Mouse (Mus musculus): Measurements from ENCODE around the gene Rtp4.

Gene Rtp4

DNA sequence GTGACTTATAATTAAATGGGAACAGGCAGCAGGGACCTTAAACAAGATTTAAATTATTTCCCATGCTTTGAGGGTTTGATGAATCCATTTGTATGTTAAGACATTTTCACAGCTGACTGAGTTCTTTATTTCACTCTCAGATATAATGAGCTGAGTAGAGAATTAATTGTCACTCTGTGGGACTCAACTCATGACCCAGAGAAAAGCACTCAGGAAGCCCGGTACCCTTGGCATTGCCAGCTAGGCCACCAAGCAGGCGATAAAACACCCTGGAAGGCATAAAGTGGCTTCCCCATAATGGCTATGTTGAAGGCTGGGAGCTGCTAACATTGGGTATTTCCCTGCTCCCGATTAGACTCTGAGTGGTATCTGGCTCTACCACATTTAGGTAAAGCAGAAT, 76.6 kb downstream of the Rtp4 start:
- no peak for DNase-seq

GRCm38 (mm10) chr16:23597968-23598367, 77.9 kb downstream of the Rtp4 start:
- DNase-seq: no peak

GRCm38 (mm10) chr16:23606220-23606619, 86.1 kb downstream of the Rtp4 start:
- DNase-seq: no peak

DNA sequence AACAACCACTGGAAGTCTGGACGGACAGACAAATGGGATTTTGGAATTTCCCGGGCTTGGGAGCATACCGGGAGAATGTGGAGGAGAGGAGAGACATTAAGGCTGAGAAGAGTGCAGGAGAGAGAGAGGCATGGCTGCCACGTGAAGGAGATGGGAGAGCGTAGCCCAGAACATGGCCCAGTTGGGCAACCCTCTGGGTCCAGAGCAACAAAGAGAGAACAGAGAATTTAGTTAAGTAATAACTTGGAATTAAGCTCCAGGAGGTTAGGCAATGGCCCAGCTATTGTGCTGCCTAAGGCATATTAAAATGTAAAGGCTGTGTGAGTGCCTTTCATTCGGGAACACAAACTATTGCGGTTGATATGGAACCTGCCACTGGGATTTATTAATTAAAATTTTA, 86.6 kb downstream of the Rtp4 start:
- DNase-seq: no peak

GRCm38 (mm10) chr16:23607911-23608410, 87.9 kb downstream of the Rtp4 start:
- DNase-seq: no peak

DNA sequence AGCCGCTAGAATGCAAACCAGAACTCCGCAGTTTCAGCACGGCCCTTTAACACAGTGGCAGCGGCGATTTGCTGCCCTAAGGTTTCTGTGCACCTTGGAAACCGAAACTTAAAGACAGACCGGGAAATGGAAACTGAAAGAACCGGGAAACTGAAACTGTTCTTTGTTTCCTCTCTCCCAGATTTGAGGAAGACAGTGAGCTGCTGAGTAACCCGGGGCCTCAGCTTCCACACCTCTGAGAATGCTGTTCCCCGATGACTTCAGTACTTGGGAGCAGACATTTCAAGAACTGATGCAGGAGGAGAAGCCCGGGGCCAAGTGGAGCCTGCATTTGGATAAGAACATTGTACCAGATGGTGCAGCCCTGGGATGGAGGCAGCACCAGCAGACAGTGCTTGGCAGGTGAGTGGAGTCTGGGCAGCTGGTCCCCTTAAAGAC, 89.7 kb downstream of the Rtp4 start:
- peak; percentile 20 for DNase-seq

DNA sequence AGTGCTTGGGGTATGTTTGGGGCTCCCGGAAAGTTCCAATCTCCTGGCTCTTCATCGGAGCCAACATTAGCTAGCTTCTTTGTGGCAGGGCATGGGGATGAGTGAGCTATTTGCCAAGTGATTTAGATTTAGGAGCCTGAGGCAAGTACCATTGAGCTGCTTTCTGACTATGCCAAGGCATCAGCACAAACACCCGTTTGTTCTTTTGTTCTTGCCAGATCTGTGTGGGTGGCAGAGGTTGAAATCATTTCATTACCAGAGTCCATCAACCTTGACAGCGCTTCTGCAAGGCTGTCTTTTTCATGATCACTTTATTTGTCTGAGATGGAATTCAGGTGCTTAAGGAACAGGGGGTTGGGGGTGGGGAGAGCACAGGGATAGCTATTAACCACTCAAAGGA, 104.1 kb downstream of the Rtp4 start:
- no peak for DNase-seq

DNA sequence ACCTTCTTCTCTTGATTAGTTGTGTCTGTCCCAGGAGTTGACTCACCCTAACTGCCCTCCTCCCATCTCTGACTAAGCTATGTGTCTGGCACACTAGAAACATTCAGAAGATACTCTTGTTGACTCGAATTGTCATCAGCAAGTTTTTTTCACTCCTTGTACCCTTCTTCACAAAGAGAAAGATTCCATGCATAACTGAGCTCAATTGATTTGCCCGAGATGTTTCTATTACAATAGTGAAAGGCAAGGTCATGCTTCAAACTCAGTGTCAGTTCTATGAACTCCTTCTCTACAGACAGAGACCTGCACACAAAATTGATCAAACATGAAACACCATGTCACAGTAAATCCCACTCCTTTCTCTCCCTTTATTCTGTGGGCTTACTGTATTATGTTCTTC, 111.4 kb downstream of the Rtp4 start:
- DNase-seq: no peak

DNA sequence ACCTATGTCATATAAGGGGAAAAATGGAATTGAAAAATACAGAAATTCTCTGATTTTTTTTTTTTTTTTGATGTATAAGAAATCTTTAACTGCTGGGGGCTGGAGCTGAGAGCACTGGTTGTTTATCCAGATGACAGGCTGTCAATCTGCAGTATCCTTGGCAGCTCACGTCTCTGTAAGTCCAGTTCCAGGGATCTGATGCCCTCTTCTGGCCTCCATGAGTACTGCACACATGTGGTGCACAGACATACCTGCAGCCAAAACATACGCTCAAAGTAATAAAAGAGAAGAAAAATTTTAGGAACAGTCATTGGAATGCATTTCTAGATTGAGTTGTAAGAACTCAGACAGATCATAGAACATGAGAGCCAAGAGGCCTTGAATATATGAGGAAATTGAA, 112.6 kb downstream of the Rtp4 start:
- DNase-seq: no peak

DNA sequence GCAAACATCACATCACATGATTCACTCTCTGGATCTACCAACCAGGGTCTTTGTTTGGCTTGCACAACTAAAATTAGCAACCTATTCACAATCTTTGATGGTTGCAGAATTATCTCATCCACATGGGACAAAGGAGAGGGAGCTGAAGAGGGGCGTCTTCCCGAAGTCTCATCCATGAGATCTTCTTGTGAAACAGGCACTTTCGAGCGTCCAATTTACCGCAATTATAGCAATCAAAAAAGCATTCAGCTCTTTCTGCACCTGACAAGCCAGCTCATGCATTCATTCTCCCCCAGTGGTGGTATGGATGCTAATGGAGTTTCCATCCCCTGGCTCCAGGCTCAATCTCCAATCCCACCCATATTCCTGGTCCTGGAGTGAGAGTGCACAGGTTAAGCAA, 132.9 kb downstream of the Rtp4 start:
- no peak for DNase-seq

GRCm38 (mm10) chr16:23653479-23653878, 133.4 kb downstream of the Rtp4 start:
- no peak for DNase-seq

DNA sequence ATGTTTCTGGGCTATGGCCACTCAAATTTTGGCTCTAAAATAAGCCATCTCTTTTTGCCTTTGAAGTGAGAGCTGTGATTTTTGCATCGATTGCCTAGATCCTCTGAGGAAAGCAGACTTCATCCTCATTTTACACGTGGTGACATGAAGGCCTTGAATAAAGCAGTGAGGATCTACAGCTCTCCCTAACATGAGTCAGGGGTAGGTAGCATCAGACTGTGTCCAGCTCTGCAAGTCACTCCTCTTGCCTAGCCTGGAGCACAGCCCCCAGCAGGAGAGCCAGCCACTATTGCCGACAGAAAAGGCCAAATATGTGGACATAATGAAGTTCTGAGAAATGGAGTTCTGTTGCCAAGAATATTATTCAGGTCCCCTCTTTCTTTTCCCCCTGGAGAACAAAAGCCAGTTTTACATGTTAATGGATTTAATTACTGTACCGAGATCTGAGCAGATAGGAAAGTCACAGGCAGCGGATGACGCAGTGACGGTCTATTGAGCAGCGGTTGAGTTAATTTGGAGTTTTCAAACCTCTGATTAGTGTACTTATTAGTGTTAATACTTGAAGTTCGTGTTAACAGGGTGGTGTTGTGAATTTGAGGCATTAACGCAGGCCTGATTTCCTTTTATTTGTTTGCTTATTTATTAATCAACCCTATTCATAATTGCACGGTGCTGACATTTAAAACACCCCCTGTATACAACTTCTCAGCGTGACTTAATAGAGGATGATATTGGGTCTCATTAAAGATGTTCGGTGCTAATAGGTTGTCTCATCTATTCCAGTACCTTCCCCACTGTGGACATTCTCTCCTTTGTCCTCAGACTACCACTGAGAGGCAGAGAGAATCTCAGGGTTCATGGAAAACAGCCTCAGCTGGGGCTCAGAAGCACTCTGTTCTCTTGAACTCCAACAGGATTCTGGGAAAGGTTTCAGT, 139.8 kb downstream of the Rtp4 start:
- no peak for DNase-seq

All from cerebellum, adult 8-10 months (tissue).